Mouse (Mus musculus) heart, embryonic 12.5 days (tissue): ENCODE results near the gene Slc13a1. TPM values are rescaled to one million over a fixed set of nuclear protein-coding genes. Genes with fewer than 3 reads are reported as not detected.

Source experiments
- ATAC-seq: fragments of 200-750 bp; cut with Nextera tagmentation; 2 replicates; pipeline ENCODE4 v1.8.0; 2017; ENCODE audit warnings: moderate TSS enrichment, moderate library complexity; ENCODE audit not compliant: insufficient number of reproducible peaks, low FRiP score
- H3K27ac ChIP-seq: fragments of 300-500 bp; sonication (generic); 2 replicates; pipeline ENCODE4 v1.5.1; 2016; ENCODE audit warnings: mild to moderate bottlenecking, moderate library complexity; ENCODE audit not compliant: poor library complexity, severe bottlenecking
- H3K27me3 ChIP-seq: fragments of 300-500 bp; sonication (generic); replicated peaks from 2 replicates; pipeline ENCODE4 v1.6.1; 2016; ENCODE audit warnings: mild to moderate bottlenecking, moderate library complexity
- H3K36me3 ChIP-seq: fragments of 300-500 bp; sonication (generic); 2 replicates; pipeline ENCODE4 v1.6.1; 2016; ENCODE audit warnings: mild to moderate bottlenecking, moderate library complexity
- H3K4me1 ChIP-seq: fragments of 300-500 bp; sonication (generic); replicated peaks from 2 replicates; pipeline ENCODE4 v1.6.1; 2016; ENCODE audit warnings: mild to moderate bottlenecking
- H3K4me2 ChIP-seq: fragments of 300-500 bp; sonication (generic); 2 replicates; pipeline ENCODE4 v1.6.1; 2016; ENCODE audit warnings: mild to moderate bottlenecking, moderate library complexity
- H3K4me3 ChIP-seq: fragments of 300-500 bp; sonication (generic); 2 replicates; pipeline ENCODE4 v1.5.1; 2016; ENCODE audit warnings: mild to moderate bottlenecking
- H3K9ac ChIP-seq: fragments of 300-500 bp; sonication (generic); 2 replicates; pipeline ENCODE4 v1.6.1; 2016; ENCODE audit warnings: mild to moderate bottlenecking, moderate library complexity
- H3K9me3 ChIP-seq: fragments of 300-500 bp; sonication (generic); replicated peaks from 2 replicates; pipeline ENCODE4 v1.6.1; 2016; ENCODE audit warnings: mild to moderate bottlenecking, moderate library complexity
- WGBS: fragments of 180-500 bp; shearing (Covaris S2); methylation state at CpG from one replicate; pipeline ENCODE4 v1.1.7; 2016; 5-methylcytosine and 5-hydroxymethylcytosine counted together
- polyA plus RNA-seq: library from polyadenylated mRNA; unstranded; fragments of >200 nt; fragmentation: Nextera tagmentation; extraction: Ambion mirVana; gene quantifications from 2 replicates; pipeline ENCODE4 v1.2.1, GENCODE M21; 2016

Gene Slc13a1
- polyA plus RNA-seq, 1 experiment from 2014 or later: not detected

GRCm38 (mm10) chr6:24165249-24165648 lies 2.6 kb downstream of the Slc13a1 start:
- no peak for ATAC-seq
- Histone ChIP-seq H3K4me2 (no peak overlapping the region), H3K27ac (no peak overlapping the region), H3K9ac (no peak overlapping the region), H3K9me3 (no peaks in the 10 kb centered on the region), H3K36me3 (no peaks in the 10 kb centered on the region), H3K4me1 (no peaks in the 10 kb centered on the region), H3K27me3 (no peaks in the 10 kb centered on the region), H3K4me3 (no peak overlapping the region)
- WGBS: 34% methylated on average over 3 of the region's 3 CpGs

GRCm38 (mm10) chr6:24159795-24160194 lies 8.1 kb downstream of the Slc13a1 start:
- no peak for ATAC-seq
- H3K4me1 ChIP-seq: peaks cover 3% of the 10 kb centered on the region; the same call in 1 of the 2 replicates
- WGBS: 78% methylated on average over 1 of the region's 1 CpGs
- H3K36me3 ChIP-seq: no peaks in the 10 kb centered on the region
- no peaks in the 10 kb centered on the region for H3K27me3 ChIP-seq
- H3K27ac ChIP-seq: no peak overlapping the region
- no peaks in the 10 kb centered on the region for H3K9me3 ChIP-seq
- H3K9ac ChIP-seq: no peak overlapping the region
- H3K4me2 ChIP-seq: no peak overlapping the region
- H3K4me3 ChIP-seq: no peak overlapping the region

GRCm38 (mm10) chr6:24154901-24155300 lies 13.0 kb downstream of the Slc13a1 start:
- no peak overlapping the region for H3K27ac ChIP-seq
- no peaks in the 10 kb centered on the region for H3K27me3 ChIP-seq
- no peak overlapping the region for H3K4me3 ChIP-seq
- no peaks in the 10 kb centered on the region for H3K36me3 ChIP-seq
- peaks cover 4% of the 10 kb centered on the region; the same call in 1 of the 2 replicates for H3K4me1 ChIP-seq
- H3K9ac ChIP-seq: no peak overlapping the region
- WGBS: 53% methylated on average over 4 of the region's 4 CpGs
- no peak overlapping the region for H3K4me2 ChIP-seq
- ATAC-seq: no peak
- H3K9me3 ChIP-seq: no peaks in the 10 kb centered on the region

GRCm38 (mm10) chr6:24132951-24133350 lies 34.9 kb downstream of the Slc13a1 start:
- H3K4me1 ChIP-seq: no peaks in the 10 kb centered on the region
- H3K9ac ChIP-seq: no peak overlapping the region
- no peak overlapping the region for H3K4me3 ChIP-seq
- H3K36me3 ChIP-seq: no peaks in the 10 kb centered on the region
- no peak for ATAC-seq
- H3K4me2 ChIP-seq: no peak overlapping the region
- 82% methylated on average over 4 of the region's 4 CpGs for WGBS
- no peaks in the 10 kb centered on the region for H3K9me3 ChIP-seq
- no peaks in the 10 kb centered on the region for H3K27me3 ChIP-seq
- H3K27ac ChIP-seq: no peak overlapping the region

GRCm38 (mm10) chr6:24122632-24123031 lies 45.3 kb downstream of the Slc13a1 start:
- Histone ChIP-seq H3K4me2 (no peak overlapping the region), H3K36me3 (no peaks in the 10 kb centered on the region), H3K4me1 (no peaks in the 10 kb centered on the region), H3K4me3 (no peak overlapping the region), H3K9me3 (no peaks in the 10 kb centered on the region), H3K27ac (no peak overlapping the region), H3K27me3 (no peaks in the 10 kb centered on the region), H3K9ac (no peak overlapping the region)
- no peak for ATAC-seq

- no peak overlapping the region for H3K9ac ChIP-seq
- no peaks in the 10 kb centered on the region for H3K36me3 ChIP-seq
- H3K4me3 ChIP-seq: no peak overlapping the region
- no peaks in the 10 kb centered on the region for H3K27me3 ChIP-seq
- ATAC-seq: no peak
- 82% methylated on average over 8 of the region's 8 CpGs for WGBS
- no peak overlapping the region for H3K27ac ChIP-seq
- H3K9me3 ChIP-seq: no peaks in the 10 kb centered on the region
- no peaks in the 10 kb centered on the region for H3K4me1 ChIP-seq
- H3K4me2 ChIP-seq: no peak overlapping the region
Observed at GRCm38 (mm10) chr6:24111614-24112013, 56.3 kb downstream of the Slc13a1 start.

GRCm38 (mm10) chr6:24108471-24108870 lies 59.4 kb downstream of the Slc13a1 start:
- H3K4me1 ChIP-seq: no peaks in the 10 kb centered on the region
- H3K4me2 ChIP-seq: no peak overlapping the region
- no peak for ATAC-seq
- no peak overlapping the region for H3K9ac ChIP-seq
- H3K4me3 ChIP-seq: no peak overlapping the region
- 84% methylated on average over 4 of the region's 4 CpGs for WGBS
- no peak overlapping the region for H3K27ac ChIP-seq
- H3K9me3 ChIP-seq: no peaks in the 10 kb centered on the region
- H3K27me3 ChIP-seq: no peaks in the 10 kb centered on the region
- H3K36me3 ChIP-seq: no peaks in the 10 kb centered on the region

GRCm38 (mm10) chr6:24106157-24106556 lies 61.7 kb downstream of the Slc13a1 start:
- 50% methylated on average over 3 of the region's 3 CpGs for WGBS
- H3K36me3 ChIP-seq: no peaks in the 10 kb centered on the region
- H3K9ac ChIP-seq: no peak overlapping the region
- no peaks in the 10 kb centered on the region for H3K9me3 ChIP-seq
- no peaks in the 10 kb centered on the region for H3K27me3 ChIP-seq
- no peak for ATAC-seq
- H3K4me3 ChIP-seq: no peak overlapping the region
- no peaks in the 10 kb centered on the region for H3K4me1 ChIP-seq
- no peak overlapping the region for H3K4me2 ChIP-seq
- no peak overlapping the region for H3K27ac ChIP-seq

GRCm38 (mm10) chr6:24105681-24106080 lies 62.2 kb downstream of the Slc13a1 start:
- no peaks in the 10 kb centered on the region for H3K27me3 ChIP-seq
- H3K4me3 ChIP-seq: no peak overlapping the region
- H3K9ac ChIP-seq: no peak overlapping the region
- H3K4me1 ChIP-seq: no peaks in the 10 kb centered on the region
- H3K4me2 ChIP-seq: no peak overlapping the region
- no peak overlapping the region for H3K27ac ChIP-seq
- ATAC-seq: no peak
- 66% methylated on average over 5 of the region's 5 CpGs for WGBS
- no peaks in the 10 kb centered on the region for H3K9me3 ChIP-seq
- H3K36me3 ChIP-seq: no peaks in the 10 kb centered on the region

GRCm38 (mm10) chr6:24101281-24101680 lies 66.6 kb downstream of the Slc13a1 start:
- Histone ChIP-seq H3K9ac (no peak overlapping the region), H3K4me2 (no peak overlapping the region), H3K27ac (no peak overlapping the region), H3K36me3 (no peaks in the 10 kb centered on the region), H3K27me3 (no peaks in the 10 kb centered on the region), H3K4me3 (no peak overlapping the region), H3K4me1 (no peaks in the 10 kb centered on the region), H3K9me3 (no peaks in the 10 kb centered on the region)
- 77% methylated on average over 1 of the region's 1 CpGs for WGBS
- no peak for ATAC-seq

GRCm38 (mm10) chr6:24100705-24101104 lies 67.2 kb downstream of the Slc13a1 start:
- WGBS: 70% methylated on average over 5 of the region's 5 CpGs
- Histone ChIP-seq H3K4me3 (no peak overlapping the region), H3K9me3 (no peaks in the 10 kb centered on the region), H3K36me3 (no peaks in the 10 kb centered on the region), H3K27ac (no peak overlapping the region), H3K4me2 (no peak overlapping the region), H3K9ac (no peak overlapping the region), H3K27me3 (no peaks in the 10 kb centered on the region), H3K4me1 (no peaks in the 10 kb centered on the region)
- no peak for ATAC-seq

GRCm38 (mm10) chr6:24097400-24097799 lies 70.5 kb downstream of the Slc13a1 start:
- no peaks in the 10 kb centered on the region for H3K4me1 ChIP-seq
- H3K9ac ChIP-seq: no peak overlapping the region
- H3K27ac ChIP-seq: no peak overlapping the region
- H3K4me3 ChIP-seq: no peak overlapping the region
- H3K4me2 ChIP-seq: no peak overlapping the region
- no peaks in the 10 kb centered on the region for H3K36me3 ChIP-seq
- no peaks in the 10 kb centered on the region for H3K9me3 ChIP-seq
- ATAC-seq: no peak
- H3K27me3 ChIP-seq: no peaks in the 10 kb centered on the region
